Mouse (Mus musculus) heart, adult 2 months (tissue): ENCODE measurements around the gene Ccdc89.
A peak's percentile ranks its signal among the peaks of the same experiment; 100 is the strongest.

ENCODE experiments used
- CTCF ChIP-seq: fragments of 200-600 bp; IDR thresholded peaks from 2 replicates; pipeline ENCODE4 v1.8.1; 2022; ENCODE audit warnings: antibody characterized with exemption, mild to moderate bottlenecking, moderate library complexity
- EP300 ChIP-seq: fragments of 200-500 bp; IDR thresholded peaks from 2 replicates; pipeline ENCODE4 v1.6.1; 2011; ENCODE audit warnings: low read depth, low read length, control low read depth; ENCODE audit not compliant: insufficient read depth
- POLR2A ChIP-seq: fragments of 200-500 bp; IDR thresholded peaks from 2 replicates; pipeline ENCODE4 v1.6.1; 2011; ENCODE audit warnings: mild to moderate bottlenecking, low read depth, low read length, control low read depth; ENCODE audit not compliant: insufficient read depth

- TF ChIP-seq CTCF (no peak), POLR2A (peak; percentile 82), EP300 (0 out of 2 replicates have a peak, but pooled peaks have one; percentile 55)
Observed at GRCm38 (mm10) chr7:90442518-90443080, 16.2 kb downstream of the Ccdc89 start, which contains the start of gene Crebzf.
